Mouse (Mus musculus): Measurements from ENCODE around the gene Tusc2. TPM values are rescaled to one million over a fixed set of nuclear protein-coding genes. Genes with fewer than 3 reads are reported as not detected.

Tusc2 gene
- polyA plus RNA-seq, 1 experiment from 2014 or later = 125 TPM

DNA sequence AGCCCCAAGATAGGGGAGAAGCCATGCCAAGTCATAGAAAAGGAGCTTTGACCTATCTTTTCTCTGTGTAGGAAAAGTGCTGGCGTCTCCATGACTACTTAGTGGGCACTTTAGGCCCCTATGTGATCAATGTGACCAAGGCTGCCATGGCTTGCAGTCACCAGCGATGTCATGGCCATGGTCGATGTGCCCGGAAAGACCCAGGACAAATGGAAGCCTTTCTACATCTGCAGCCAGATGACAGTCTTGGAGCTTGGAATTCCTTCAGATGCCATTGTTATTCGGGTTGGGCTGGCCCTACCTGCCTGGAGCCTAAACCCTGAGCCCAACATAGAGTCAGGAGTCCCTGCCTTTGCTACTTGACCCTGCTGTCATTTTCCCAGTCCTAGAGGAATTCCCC, 23.4 kb downstream of the Tusc2 start:
- no peaks in the 10 kb centered on the region for H3K27me3 ChIP-seq (replicated peaks)
- no peak for ATAC-seq (replicated peaks)
- no peaks in the 10 kb centered on the region for H3K9me3 ChIP-seq
- no peak overlapping the region for H3K4me3 ChIP-seq
- peaks cover 6% of the 10 kb centered on the region; the same call in 1 of the 2 replicates for H3K36me3 ChIP-seq (replicated peaks)
- WGBS = 89% methylated on average over 5 of the region's 5 CpGs
- peaks cover 23% of the 10 kb centered on the region for H3K4me1 ChIP-seq
- H3K4me2 ChIP-seq = no peak overlapping the region
- H3K27ac ChIP-seq = no peak overlapping the region
- no peak overlapping the region for H3K9ac ChIP-seq

DNA sequence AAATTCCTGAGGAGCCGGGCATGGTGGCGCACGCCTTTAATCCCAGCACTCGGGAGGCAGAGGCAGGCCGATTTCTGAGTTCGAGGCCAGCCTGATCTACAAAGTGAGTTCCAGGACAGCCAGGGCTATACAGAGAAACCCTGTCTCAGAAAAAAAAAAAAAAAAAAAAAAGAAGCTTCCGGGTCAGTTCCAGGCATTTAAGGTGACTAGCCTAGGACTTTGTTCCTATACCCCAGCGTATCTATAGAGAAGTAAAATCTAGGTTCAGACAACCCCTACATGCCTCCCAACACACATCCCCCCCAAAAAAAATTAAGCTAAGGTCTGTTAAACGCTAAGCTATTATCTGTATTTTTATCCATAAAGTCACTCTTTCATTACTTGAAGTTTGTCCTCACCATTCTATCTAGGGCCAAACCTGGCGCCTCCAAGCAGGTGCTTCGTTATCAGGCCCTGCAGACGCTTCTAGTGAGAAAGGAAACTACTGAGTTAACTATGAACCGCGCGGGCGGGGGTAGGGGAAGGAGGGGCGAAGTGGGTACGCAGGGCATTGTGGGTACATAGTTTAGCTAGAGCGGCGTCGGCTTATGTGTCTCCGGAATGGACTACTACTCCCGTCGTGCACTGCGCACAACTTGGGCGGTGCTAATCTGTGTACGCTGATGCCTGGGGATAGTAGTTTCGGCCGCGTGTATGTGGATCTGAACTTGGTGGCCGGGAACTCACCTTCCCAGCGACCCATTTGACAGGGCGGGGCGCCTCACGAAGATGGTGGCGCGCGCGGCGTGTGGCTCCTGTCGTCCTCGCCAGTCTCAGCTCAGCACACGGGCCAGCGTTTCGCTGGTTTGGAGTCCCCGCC, 24.1 kb downstream of the Tusc2 start, which contains the start of gene Ifrd2:
TSS of gene Ifrd2 (plus strand) at position 669 of the 859 bp plus-strand sequence.
- WGBS = 15% methylated on average over 46 of the region's 46 CpGs
- Histone ChIP-seq H3K4me2 (peak within 1 kb of the TSS; percentile 65), H3K9me3 (no peaks in the 10 kb centered on the region), H3K36me3 (replicated peaks) (peaks cover 7% of the 10 kb centered on the region; the same call in 1 of the 2 replicates), H3K27me3 (replicated peaks) (no peaks in the 10 kb centered on the region), H3K27ac (no peak within 1 kb of the TSS), H3K4me1 (peaks cover 16% of the 10 kb centered on the region), H3K9ac (peak within 1 kb of the TSS; percentile 46), H3K4me3 (peak within 1 kb of the TSS; percentile 60)
- ATAC-seq (replicated peaks) = peak; percentile 96

GRCm38 (mm10) chr9:107587833-107588639, 25.0 kb downstream of the Tusc2 start:
- Histone ChIP-seq H3K27ac (no peak overlapping the region), H3K27me3 (replicated peaks) (no peaks in the 10 kb centered on the region), H3K4me1 (peaks cover 14% of the 10 kb centered on the region), H3K4me3 (peak overlapping the region; percentile 60), H3K36me3 (replicated peaks) (peaks cover 7% of the 10 kb centered on the region; the same call in 1 of the 2 replicates), H3K4me2 (peak overlapping the region; percentile 65), H3K9ac (peak overlapping the region; percentile 46), H3K9me3 (no peaks in the 10 kb centered on the region)
- ATAC-seq (replicated peaks) = no peak; the same call in 1 of the 2 replicates
- WGBS = 7% methylated on average over 33 of the region's 33 CpGs

GRCm38 (mm10) chr9:107590058-107590772, 27.2 kb downstream of the Tusc2 start:
- 93% methylated on average over 25 of the region's 25 CpGs for WGBS
- H3K4me2 ChIP-seq = no peak overlapping the region
- ATAC-seq (replicated peaks) = no peak

DNA sequence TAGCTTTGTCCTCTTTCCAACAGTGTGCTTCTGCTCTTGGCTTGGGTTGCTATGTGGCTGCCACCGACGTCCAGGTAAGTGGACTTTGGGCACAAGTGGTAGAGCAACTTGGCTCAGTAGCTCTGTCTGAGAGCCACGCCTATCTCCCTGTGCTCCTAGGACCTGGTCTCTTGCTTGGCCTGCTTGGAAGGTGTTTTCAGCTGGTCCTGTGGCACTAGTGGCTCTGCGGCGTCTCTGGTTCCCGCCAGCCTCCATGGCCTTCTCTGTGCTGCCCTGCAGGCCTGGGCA, 27.7 kb downstream of the Tusc2 start:
- ATAC-seq (replicated peaks) = no peak
- no peaks in the 10 kb centered on the region for H3K27me3 ChIP-seq (replicated peaks)
- no peak overlapping the region for H3K9ac ChIP-seq
- peaks cover 14% of the 10 kb centered on the region for H3K4me1 ChIP-seq
- H3K4me3 ChIP-seq = no peak overlapping the region
- H3K9me3 ChIP-seq = no peaks in the 10 kb centered on the region
- peaks cover 11% of the 10 kb centered on the region; the same call in 1 of the 2 replicates for H3K36me3 ChIP-seq (replicated peaks)
- H3K4me2 ChIP-seq = no peak overlapping the region
- H3K27ac ChIP-seq = no peak overlapping the region
- 96% methylated on average over 6 of the region's 6 CpGs for WGBS

More at GRCm38 (mm10) chr9:107590058-107590772, 27.2 kb downstream of the Tusc2 start:
- Histone ChIP-seq H3K27ac (no peak overlapping the region), H3K27me3 (replicated peaks) (no peaks in the 10 kb centered on the region), H3K9ac (no peak overlapping the region), H3K4me3 (no peak overlapping the region), H3K36me3 (replicated peaks) (peaks cover 11% of the 10 kb centered on the region; the same call in 1 of the 2 replicates), H3K4me1 (peaks cover 14% of the 10 kb centered on the region), H3K9me3 (no peaks in the 10 kb centered on the region)

- Histone ChIP-seq H3K27me3 (replicated peaks) (no peaks in the 10 kb centered on the region), H3K9ac (no peak overlapping the region), H3K36me3 (replicated peaks) (peaks cover 11% of the 10 kb centered on the region; the same call in 1 of the 2 replicates), H3K27ac (no peak overlapping the region), H3K4me1 (peaks cover 7% of the 10 kb centered on the region), H3K4me3 (no peak overlapping the region), H3K4me2 (no peak overlapping the region), H3K9me3 (no peaks in the 10 kb centered on the region)
- ATAC-seq (replicated peaks) = no peak
- WGBS = 82% methylated on average over 11 of the region's 11 CpGs
Observed at GRCm38 (mm10) chr9:107593101-107593976, 30.3 kb downstream of the Tusc2 start.

GRCm38 (mm10) chr9:107594281-107595062, 31.4 kb downstream of the Tusc2 start:
- Histone ChIP-seq H3K9me3 (no peaks in the 10 kb centered on the region), H3K4me1 (no peaks in the 10 kb centered on the region), H3K27ac (no peak overlapping the region), H3K36me3 (replicated peaks) (peaks cover 11% of the 10 kb centered on the region; the same call in 1 of the 2 replicates), H3K9ac (no peak overlapping the region), H3K4me2 (no peak overlapping the region), H3K4me3 (no peak overlapping the region), H3K27me3 (replicated peaks) (no peaks in the 10 kb centered on the region)
- no peak for ATAC-seq (replicated peaks)
- WGBS = 71% methylated on average over 8 of the region's 8 CpGs

GRCm38 (mm10) chr9:107596619-107597569, 33.8 kb downstream of the Tusc2 start:
- WGBS = 91% methylated on average over 11 of the region's 11 CpGs
- no peak overlapping the region for H3K4me2 ChIP-seq
- H3K4me3 ChIP-seq = no peak overlapping the region
- H3K9ac ChIP-seq = no peak overlapping the region
- H3K36me3 ChIP-seq (replicated peaks) = 0 out of 2 replicates have a peak, but pooled peaks cover 5% of the 10 kb centered on the region
- peaks cover 2% of the 10 kb centered on the region; the same call in 1 of the 2 replicates for H3K4me1 ChIP-seq
- no peak for ATAC-seq (replicated peaks)
- H3K27ac ChIP-seq = no peak overlapping the region
- no peaks in the 10 kb centered on the region for H3K9me3 ChIP-seq
- no peaks in the 10 kb centered on the region for H3K27me3 ChIP-seq (replicated peaks)

GRCm38 (mm10) chr9:107598385-107598784, 35.3 kb downstream of the Tusc2 start:
- Histone ChIP-seq H3K27ac (no peak overlapping the region), H3K4me1 (peaks cover 8% of the 10 kb centered on the region; the same call in 1 of the 2 replicates), H3K4me3 (no peak overlapping the region), H3K36me3 (replicated peaks) (0 out of 2 replicates have a peak, but pooled peaks cover 4% of the 10 kb centered on the region), H3K9ac (no peak overlapping the region), H3K4me2 (no peak overlapping the region), H3K27me3 (replicated peaks) (no peaks in the 10 kb centered on the region), H3K9me3 (no peaks in the 10 kb centered on the region)
- no peak for ATAC-seq (replicated peaks)
- 89% methylated on average over 5 of the region's 5 CpGs for WGBS

- Histone ChIP-seq H3K27ac (no peak overlapping the region), H3K4me2 (no peak overlapping the region), H3K4me1 (peaks cover 8% of the 10 kb centered on the region; the same call in 1 of the 2 replicates), H3K9me3 (no peaks in the 10 kb centered on the region), H3K9ac (no peak overlapping the region), H3K27me3 (replicated peaks) (no peaks in the 10 kb centered on the region), H3K36me3 (replicated peaks) (no peaks in the 10 kb centered on the region), H3K4me3 (no peak overlapping the region)
- ATAC-seq (replicated peaks) = no peak
- WGBS = 89% methylated on average over 9 of the region's 9 CpGs
Observed at GRCm38 (mm10) chr9:107599433-107599832, 36.4 kb downstream of the Tusc2 start.
